Mouse (Mus musculus) hindbrain, postnatal 0 days (tissue): ENCODE data around the gene Speg. TPM values are rescaled to one million over a fixed set of nuclear protein-coding genes. Genes with fewer than 3 reads are reported as not detected.

Source experiments
- ATAC-seq: fragments of 200-750 bp; cut with Nextera tagmentation; 2 replicates; pipeline ENCODE4 v1.8.0; 2017; ENCODE audit warnings: mild to moderate bottlenecking, moderate TSS enrichment, moderate library complexity
- DNase-seq: peaks from one replicate; pipeline ENCODE4 v3.0.0-alpha.2; 2015; ENCODE audit warnings: low spot score
- H3K27ac ChIP-seq: fragments of 300-500 bp; sonication (generic); 2 replicates; pipeline ENCODE4 v1.5.1; 2014; ENCODE audit warnings: mild to moderate bottlenecking
- H3K27me3 ChIP-seq: fragments of 300-500 bp; sonication (generic); 2 replicates; pipeline ENCODE4 v1.6.1; 2014; ENCODE audit warnings: low read length, mixed read lengths; ENCODE audit not compliant: insufficient read depth
- H3K36me3 ChIP-seq: fragments of 300-500 bp; sonication (generic); 2 replicates; pipeline ENCODE4 v1.6.1; 2014; ENCODE audit warnings: low read length, mixed read lengths; ENCODE audit not compliant: insufficient read depth
- H3K4me1 ChIP-seq: fragments of 300-500 bp; sonication (generic); 2 replicates; pipeline ENCODE4 v1.6.1; 2014; ENCODE audit warnings: antibody characterized with exemption, low read length, mixed read lengths; ENCODE audit not compliant: insufficient read depth
- H3K4me2 ChIP-seq: fragments of 300-500 bp; sonication (generic); 2 replicates; pipeline ENCODE4 v1.6.1; 2014; ENCODE audit warnings: low read depth, mild to moderate bottlenecking, low read length, moderate library complexity, mixed read lengths
- H3K4me3 ChIP-seq: fragments of 300-500 bp; sonication (generic); 2 replicates; pipeline ENCODE4 v1.5.1; 2014; ENCODE audit warnings: low read length
- H3K9ac ChIP-seq: fragments of 300-500 bp; sonication (generic); replicated peaks from 2 replicates; pipeline ENCODE4 v1.6.1; 2014; ENCODE audit warnings: mild to moderate bottlenecking, low read length, moderate library complexity, mixed read lengths
- H3K9me3 ChIP-seq: fragments of 300-500 bp; sonication (generic); 2 replicates; pipeline ENCODE4 v1.6.1; 2016; ENCODE audit warnings: low read length, mixed read lengths
- CTCF ChIP-seq: IDR thresholded peaks from 2 replicates; pipeline ENCODE4 v1.5.1; 2016; ENCODE audit warnings: antibody characterized with exemption, control low read depth, low read depth
- WGBS: fragments of 180-500 bp; shearing (Covaris S2); extraction: QIAGEN DNeasy Blood & Tissue Kit; methylation state at CpG from one replicate; pipeline ENCODE4 v1.1.7; 2014; 5-methylcytosine and 5-hydroxymethylcytosine counted together
- polyA plus RNA-seq: library from polyadenylated mRNA; unstranded; fragments of >200 nt; fragmentation: Nextera tagmentation; extraction: Ambion mirVana; gene quantifications from 2 replicates; pipeline ENCODE4 v1.2.1, GENCODE M21; 2015
- total RNA-seq: library from RNA; depleted of rRNA; stranded (reverse); fragments of >200 nt; gene quantifications from 2 replicates; pipeline ENCODE4 v1.2.3, GENCODE M21; 2014

The Speg gene
- total and polyA plus RNA-seq, 2 experiments from 2014 or later, result 19.9 to 50.4 TPM

GRCm38 (mm10) chr1:75363868-75364267, 11.2 kb upstream of the Speg start:
- Histone ChIP-seq H3K4me1 (peaks cover 13% of the 10 kb centered on the region; the same call in 1 of the 2 replicates), H3K4me2 (no peak overlapping the region), H3K36me3 (no peaks in the 10 kb centered on the region), H3K9me3 (no peaks in the 10 kb centered on the region), H3K9ac (no peak overlapping the region), H3K27me3 (peaks cover 19% of the 10 kb centered on the region), H3K27ac (no peak overlapping the region), H3K4me3 (no peak overlapping the region)
- TF ChIP-seq CTCF, result no peak
- WGBS, result 83% methylated on average over 3 of the region's 3 CpGs
- ATAC-seq (no peak), DNase-seq (no peak)

- Histone ChIP-seq H3K9ac (no peak overlapping the region), H3K27ac (no peak overlapping the region), H3K4me1 (peaks cover 13% of the 10 kb centered on the region; the same call in 1 of the 2 replicates), H3K36me3 (no peaks in the 10 kb centered on the region), H3K4me2 (no peak overlapping the region), H3K27me3 (peaks cover 15% of the 10 kb centered on the region), H3K4me3 (no peak overlapping the region), H3K9me3 (no peaks in the 10 kb centered on the region)
- ATAC-seq (no peak), DNase-seq (no peak)
- 36% methylated on average over 14 of the region's 14 CpGs for WGBS
- no peak for TF ChIP-seq CTCF
These were observed 9.5 kb upstream of the Speg start for GRCm38 (mm10) chr1:75365510-75366137.

- Histone ChIP-seq H3K4me2 (no peak overlapping the region), H3K36me3 (no peaks in the 10 kb centered on the region), H3K4me1 (peaks cover 12% of the 10 kb centered on the region; the same call in 1 of the 2 replicates), H3K9me3 (no peaks in the 10 kb centered on the region), H3K27me3 (0 out of 2 replicates have a peak, but pooled peaks cover 5% of the 10 kb centered on the region), H3K4me3 (no peak overlapping the region), H3K27ac (no peak overlapping the region), H3K9ac (no peak overlapping the region)
- TF ChIP-seq CTCF, result no peak
- 48% methylated on average over 25 of the region's 25 CpGs for WGBS
- ATAC-seq (no peak), DNase-seq (no peak)
These were observed 5.6 kb upstream of the Speg start for GRCm38 (mm10) chr1:75369360-75369983.

GRCm38 (mm10) chr1:75369984-75370660, 5.0 kb upstream of the Speg start:
- WGBS, result 39% methylated on average over 13 of the region's 13 CpGs
- H3K36me3 ChIP-seq, result no peaks in the 10 kb centered on the region
- H3K27ac ChIP-seq, result no peak overlapping the region
- H3K27me3 ChIP-seq, result 0 out of 2 replicates have a peak, but pooled peaks cover 5% of the 10 kb centered on the region
- H3K4me3 ChIP-seq, result no peak overlapping the region
- H3K4me2 ChIP-seq, result 0 out of 2 replicates have a peak overlapping the region, but pooled peaks have one; percentile 5
- ATAC-seq, result 0 out of 2 replicates have a peak, but pooled peaks have one; percentile 30
- peak; percentile 80 for DNase-seq
- no peak for TF ChIP-seq CTCF
- H3K9ac ChIP-seq, result no peak overlapping the region
- peaks cover 12% of the 10 kb centered on the region; the same call in 1 of the 2 replicates for H3K4me1 ChIP-seq
- no peaks in the 10 kb centered on the region for H3K9me3 ChIP-seq

- Histone ChIP-seq H3K4me1 (peaks cover 11% of the 10 kb centered on the region; the same call in 1 of the 2 replicates), H3K4me2 (no peak overlapping the region), H3K4me3 (no peak overlapping the region), H3K9me3 (no peaks in the 10 kb centered on the region), H3K9ac (no peak overlapping the region), H3K27me3 (peaks cover 5% of the 10 kb centered on the region; the same call in 1 of the 2 replicates), H3K27ac (no peak overlapping the region), H3K36me3 (no peaks in the 10 kb centered on the region)
- WGBS, result 49% methylated on average over 13 of the region's 13 CpGs
- TF ChIP-seq CTCF, result peak; percentile 60
- no peak for DNase-seq
- ATAC-seq, result no peak
These were observed 3.6 kb upstream of the Speg start for GRCm38 (mm10) chr1:75371317-75372095.

- Histone ChIP-seq H3K27me3 (peaks cover 2% of the 10 kb centered on the region; the same call in 1 of the 2 replicates), H3K4me1 (peaks cover 11% of the 10 kb centered on the region; the same call in 1 of the 2 replicates), H3K4me3 (no peak overlapping the region), H3K36me3 (no peaks in the 10 kb centered on the region), H3K27ac (no peak overlapping the region), H3K9ac (no peak overlapping the region), H3K4me2 (no peak overlapping the region), H3K9me3 (no peaks in the 10 kb centered on the region)
- no peak for ATAC-seq
- 56% methylated on average over 3 of the region's 3 CpGs for WGBS
- no peak for DNase-seq
- TF ChIP-seq CTCF, result no peak
These were observed 2.6 kb upstream of the Speg start for GRCm38 (mm10) chr1:75372450-75372849.
